Mouse (Mus musculus) gastrocnemius, postnatal 14 days (tissue): ENCODE measurements around the gene Ttll5. TPM values are rescaled to one million over a fixed set of nuclear protein-coding genes. Genes with fewer than 3 reads are reported as not detected.

Experiments used
- DNase-seq: peaks from one replicate; pipeline ENCODE4 v3.0.0; 2021; ENCODE audit warnings: mixed read lengths
- intact Hi-C: fragments of 180-260 bp; cut with DNase I; formaldehyde crosslinking; loops from one replicate; pipeline ENCODE4 v1.15.1; 2025; ENCODE audit warnings: low total_unique reads
- total RNA-seq, 2 experiments: library from RNA; stranded (reverse); gene quantifications; 2 replicates each; pipeline ENCODE4 v1.2.3; 2021

The Ttll5 gene
- total RNA-seq, 2 experiments from 2014 or later, result 7.8 to 8.2 TPM

DNA sequence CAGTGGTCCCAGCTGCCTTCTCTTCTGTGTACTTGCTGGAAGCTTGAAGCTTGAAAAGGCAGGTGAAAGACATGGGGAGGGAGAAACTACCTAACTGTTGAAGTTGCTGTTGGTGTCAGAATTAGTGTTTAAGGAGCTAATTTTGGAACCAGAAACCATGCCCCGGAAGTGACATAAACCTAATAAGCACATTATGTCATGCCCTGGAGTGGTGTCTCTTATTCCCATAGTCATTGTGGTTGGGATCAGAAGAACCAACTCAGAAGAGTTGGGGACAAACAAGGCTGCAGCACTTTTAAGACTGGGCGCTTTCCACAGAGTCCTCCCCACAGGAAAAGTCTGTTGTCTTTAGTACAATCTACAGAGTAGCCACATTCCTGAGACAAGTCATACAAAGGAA lies 134.0 kb downstream of the Ttll5 start:
- intact Hi-C loops, result no loop called here
- DNase-seq, result no peak

GRCm38 (mm10) chr12:85959822-85960501 lies 135.5 kb downstream of the Ttll5 start:
- intact Hi-C loops, result no loop called here
- no peak for DNase-seq

DNA sequence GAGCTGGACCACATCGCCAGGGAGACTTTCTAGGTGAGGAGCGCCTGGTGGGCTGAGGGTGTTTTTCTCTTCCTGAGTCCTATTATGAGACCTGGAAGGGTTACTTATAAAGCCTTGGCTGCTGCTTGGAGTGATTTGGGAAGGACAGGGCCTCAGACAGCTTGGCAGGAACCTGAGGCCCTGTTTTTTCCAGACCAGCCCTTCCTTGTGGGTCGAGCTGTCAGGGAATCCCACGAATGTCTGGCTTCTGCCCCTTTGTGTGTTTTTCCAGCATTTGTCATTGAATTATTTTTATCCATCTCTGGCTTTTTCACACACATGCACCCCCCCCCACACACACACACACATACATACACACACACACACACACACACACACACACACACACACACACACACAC lies 136.2 kb downstream of the Ttll5 start:
- intact Hi-C loops, result no loop called here
- DNase-seq, result no peak

DNA sequence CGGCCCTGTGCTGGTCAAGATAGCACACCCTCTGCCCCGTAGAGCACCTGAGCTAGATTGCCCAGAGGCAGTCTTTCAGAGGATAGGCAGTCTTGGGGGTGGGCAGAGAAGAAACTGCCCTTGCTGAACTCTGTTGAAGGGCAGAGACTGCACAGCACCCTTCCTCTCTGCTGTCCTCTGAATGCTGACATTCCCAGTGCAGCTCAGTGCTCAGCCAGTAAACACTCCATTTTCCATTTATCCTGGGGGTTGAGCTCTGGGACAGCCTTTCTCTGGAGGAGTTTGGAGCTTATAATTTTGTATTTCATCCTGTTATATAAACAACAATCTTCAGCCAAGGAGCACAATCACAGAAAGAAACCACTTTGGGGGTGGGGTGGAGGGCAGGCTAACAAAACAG lies 138.7 kb downstream of the Ttll5 start:
- intact Hi-C loops, result no loop called here
- no peak for DNase-seq

- DNase-seq, result peak; percentile 47
- intact Hi-C loops, result no loop called here
These were observed 139.2 kb downstream of the Ttll5 start for GRCm38 (mm10) chr12:85963699-85964098.

GRCm38 (mm10) chr12:85964436-85964835 lies 140.0 kb downstream of the Ttll5 start:
- intact Hi-C loops, result no loop called here

GRCm38 (mm10) chr12:85967812-85968211 lies 143.4 kb downstream of the Ttll5 start:
- no peak for DNase-seq
- intact Hi-C loops, result no loop called here

More at GRCm38 (mm10) chr12:85964436-85964835, 140.0 kb downstream of the Ttll5 start:
- DNase-seq, result no peak

DNA sequence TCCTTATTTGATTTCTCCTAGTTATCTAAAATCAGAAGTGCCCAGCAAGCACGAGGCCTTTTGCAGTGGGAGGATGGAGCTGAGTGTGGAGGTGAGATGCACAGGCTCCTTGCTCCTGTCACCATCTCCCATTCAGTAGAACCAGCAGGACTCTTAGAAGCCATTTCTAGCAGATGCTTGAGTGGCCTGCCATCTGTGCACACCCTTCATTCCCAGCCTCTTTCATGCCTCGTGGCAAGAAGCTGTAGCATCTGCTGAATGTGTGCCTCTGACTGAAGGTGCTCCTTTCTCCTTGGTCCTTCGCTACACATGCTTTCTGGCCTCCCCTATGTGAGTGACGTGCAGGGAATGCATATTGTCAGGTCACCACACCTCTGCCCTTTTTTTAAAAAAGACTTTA lies 143.9 kb downstream of the Ttll5 start:
- intact Hi-C loops, result no loop called here

DNA sequence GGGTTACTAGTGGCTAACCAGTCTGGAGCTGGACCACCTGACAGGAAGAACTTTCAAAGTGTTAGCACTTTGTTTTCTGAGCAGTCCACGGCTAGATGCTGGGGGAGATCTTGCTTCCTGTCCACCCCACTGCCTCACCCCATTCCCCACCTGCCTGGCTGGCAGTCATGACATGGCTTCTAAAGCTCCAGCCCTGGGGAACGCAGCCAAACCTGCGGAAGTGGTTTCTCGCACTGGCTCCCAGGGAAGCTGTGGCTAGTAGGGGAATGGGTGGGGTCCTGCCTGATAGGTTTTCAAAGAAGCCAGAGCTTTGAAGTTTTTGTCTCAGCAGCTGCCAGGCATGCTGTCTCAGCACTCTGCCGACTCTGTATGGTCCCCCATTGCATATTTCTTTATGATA lies 145.1 kb downstream of the Ttll5 start:
- peak; percentile 24 for DNase-seq
- intact Hi-C loops, result no loop called here

More for the DNA sequence above, 143.9 kb downstream of the Ttll5 start:
- no peak for DNase-seq

DNA sequence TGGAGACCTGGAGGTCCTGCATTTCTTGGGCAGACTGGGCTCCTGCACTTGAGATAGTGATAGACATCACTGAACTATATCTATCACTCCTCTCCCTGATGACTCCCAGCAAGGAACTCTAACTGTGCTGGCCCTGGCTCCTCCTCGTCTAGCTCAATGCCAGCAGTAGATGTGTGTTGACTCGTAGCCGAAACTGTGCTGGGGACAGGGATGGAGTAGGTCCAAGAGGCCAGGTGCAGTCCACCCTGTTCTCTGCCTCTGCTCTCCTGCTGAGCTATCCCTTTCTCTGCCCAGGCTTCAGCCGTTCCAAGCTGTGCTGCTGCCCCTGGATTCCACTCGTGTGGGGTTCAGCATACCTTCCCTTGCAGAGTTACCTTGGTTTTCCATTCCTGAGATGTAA lies 145.7 kb downstream of the Ttll5 start:
- intact Hi-C loops, result no loop called here

DNA sequence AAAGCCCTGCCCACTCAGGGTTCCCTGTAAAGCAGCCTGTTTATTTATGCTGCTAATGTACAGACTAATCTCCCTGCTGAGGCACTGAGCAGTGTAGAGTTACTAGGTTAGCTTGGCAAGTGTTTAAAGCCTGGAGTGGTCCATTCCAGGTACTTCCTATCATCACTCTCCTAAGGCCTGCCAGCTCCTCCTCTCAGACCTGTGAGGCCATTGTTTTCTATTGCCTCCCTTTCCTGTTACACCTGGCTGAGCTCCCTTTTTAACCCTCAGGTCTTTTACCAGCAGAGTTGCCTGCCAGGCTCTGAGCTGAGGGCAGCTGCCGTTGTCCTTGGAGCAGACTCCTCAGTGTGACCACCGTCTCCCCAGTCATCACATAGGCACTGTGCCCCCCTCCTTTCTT lies 146.3 kb downstream of the Ttll5 start:
- intact Hi-C loops, result no loop called here
- no peak for DNase-seq

More for the DNA sequence above, 145.7 kb downstream of the Ttll5 start:
- DNase-seq, result peak; percentile 52

DNA sequence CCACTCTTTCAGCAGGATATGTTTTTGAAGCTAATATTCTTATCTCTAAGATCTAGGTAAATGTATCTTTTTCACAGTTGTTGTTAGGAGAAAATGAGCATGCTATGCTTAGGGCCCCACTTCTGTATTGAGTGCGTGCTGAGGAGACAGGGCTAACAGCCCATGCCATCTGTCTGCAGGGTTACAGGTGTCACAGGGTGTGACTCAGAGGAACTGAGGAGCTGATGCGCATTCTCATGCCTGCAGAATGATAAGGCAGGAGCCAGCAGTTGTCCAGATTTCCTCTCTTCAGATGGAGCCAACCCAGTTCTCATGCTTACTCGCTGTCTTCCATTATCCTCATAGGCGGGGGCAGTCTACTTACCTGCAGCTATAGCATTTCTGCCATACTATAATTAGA lies 147.2 kb downstream of the Ttll5 start:
- intact Hi-C loops, result no loop called here
- no peak for DNase-seq

GRCm38 (mm10) chr12:85973526-85973925 lies 149.1 kb downstream of the Ttll5 start:
- DNase-seq, result peak; percentile 37
- intact Hi-C loops, result no loop called here

DNA sequence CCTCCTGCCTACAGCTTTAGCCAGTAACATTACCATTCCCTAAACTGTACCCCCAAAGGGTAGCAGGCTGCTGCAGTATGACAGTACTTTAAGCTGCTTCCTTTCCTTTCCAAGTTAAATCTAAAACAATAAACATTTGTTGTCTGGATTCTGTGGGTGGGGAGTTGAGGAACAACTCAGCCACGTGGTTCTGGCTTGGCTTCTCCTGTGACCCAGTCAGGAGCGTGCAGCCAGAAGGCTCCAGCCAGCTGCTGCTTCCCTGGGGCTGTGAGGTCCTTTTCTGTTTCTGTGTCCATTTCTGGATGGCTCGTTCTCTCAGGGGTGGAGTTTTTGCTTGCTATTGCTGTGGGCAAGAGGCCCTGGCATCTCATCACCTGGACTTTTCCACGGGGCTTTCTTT lies 149.6 kb downstream of the Ttll5 start:
- intact Hi-C loops, result no loop called here
- peak; percentile 70 for DNase-seq

- intact Hi-C loops, result no loop called here
- DNase-seq, result no peak
These were observed 155.5 kb downstream of the Ttll5 start for GRCm38 (mm10) chr12:85979996-85980395.

- intact Hi-C loops, result no loop called here
- no peak for DNase-seq
These were observed 161.1 kb downstream of the Ttll5 start for GRCm38 (mm10) chr12:85985524-85985923.

- no peak for DNase-seq
- intact Hi-C loops, result no loop called here
These were observed 161.6 kb downstream of the Ttll5 start for GRCm38 (mm10) chr12:85986024-85986423.

DNA sequence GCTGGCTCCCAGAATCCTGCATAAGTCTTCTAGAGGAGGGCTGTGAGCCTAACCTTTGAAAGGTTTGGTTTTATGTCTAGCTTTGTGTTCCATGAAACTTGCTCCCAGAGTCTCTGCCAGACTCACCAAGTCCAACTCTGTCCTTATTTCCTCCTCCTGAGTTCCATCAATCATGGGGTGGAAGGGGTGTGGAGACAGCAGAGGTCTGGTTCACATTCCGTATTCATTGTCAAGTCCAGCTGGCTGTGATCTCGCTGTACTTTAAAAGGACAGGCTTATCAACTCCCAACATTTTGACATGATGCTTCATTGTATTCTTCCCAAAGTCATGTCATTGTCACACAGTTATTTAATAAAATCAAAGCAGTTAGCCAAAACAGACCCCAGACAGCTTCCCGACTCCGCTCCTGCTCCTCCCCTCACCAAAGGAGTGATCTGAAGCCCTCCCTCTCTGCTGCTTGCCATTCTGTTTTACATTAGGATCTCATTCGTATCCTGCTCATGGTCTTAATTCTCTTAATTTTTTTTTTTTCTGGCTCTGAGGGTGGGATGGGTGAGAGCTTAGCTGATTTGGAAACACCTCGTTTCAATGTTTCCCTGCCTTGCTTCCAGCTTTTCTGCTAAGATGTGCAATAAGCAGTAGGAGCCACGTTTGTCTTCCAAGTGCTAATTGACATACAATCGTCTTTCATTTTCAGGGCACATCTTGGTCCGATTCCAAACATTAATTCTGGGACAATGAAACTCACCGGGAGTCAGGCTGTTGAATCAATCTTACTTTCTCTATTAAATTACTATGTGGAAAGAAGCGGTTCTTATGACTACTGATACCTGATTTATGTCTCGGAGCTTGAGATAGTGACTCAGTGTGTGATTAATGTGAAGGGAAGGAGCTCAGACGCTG lies 162.3 kb downstream of the Ttll5 start:
- intact Hi-C loops, result no loop called here
- no peak for DNase-seq

DNA sequence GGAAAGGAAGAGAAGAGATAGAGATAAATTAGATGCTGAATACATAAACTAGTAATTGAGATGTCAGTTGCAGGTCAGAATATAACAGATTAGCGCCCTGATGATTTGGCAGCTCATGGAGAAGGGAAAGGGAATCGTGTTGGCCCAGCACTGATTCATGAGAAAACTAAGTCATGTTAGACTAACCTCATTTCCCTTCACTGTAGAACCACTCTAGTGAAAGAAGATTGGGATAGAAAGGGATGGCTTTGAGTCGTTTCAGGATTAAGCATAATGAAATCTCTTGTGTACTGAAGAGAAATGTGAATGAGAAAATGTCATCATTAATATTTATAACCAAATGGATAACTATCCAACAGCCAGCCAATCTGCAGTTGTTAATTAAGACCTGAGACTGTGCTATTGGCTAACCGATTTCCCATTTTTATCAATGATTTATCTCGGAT lies 163.0 kb downstream of the Ttll5 start:
- DNase-seq, result no peak
- intact Hi-C loops, result no loop called here

DNA sequence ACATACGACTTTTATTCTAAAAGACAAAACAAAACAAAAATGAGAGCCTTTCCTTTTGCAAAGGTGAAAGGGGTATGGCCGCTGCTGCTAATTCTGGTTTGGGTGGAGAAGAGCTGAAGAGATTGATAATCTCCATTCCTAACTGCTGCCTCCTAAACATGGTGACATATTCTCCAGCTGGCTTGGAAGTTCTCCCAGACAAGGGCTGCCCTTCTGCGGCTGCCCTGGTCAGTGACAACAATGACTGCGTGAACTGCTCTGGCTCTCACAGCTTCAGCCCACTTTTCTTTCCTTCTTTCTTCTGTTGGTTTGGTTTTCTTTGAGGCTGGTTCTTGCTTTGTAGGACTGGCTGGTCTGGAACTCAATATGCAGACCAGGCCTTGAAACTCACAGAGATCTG lies 163.7 kb downstream of the Ttll5 start:
- no peak for DNase-seq
- intact Hi-C loops, result no loop called here
